Mouse (Mus musculus) hindbrain, embryonic 14.5 days (tissue): ENCODE results near the gene Tmprss4. TPM values are rescaled to one million over a fixed set of nuclear protein-coding genes. Genes with fewer than 3 reads are reported as not detected.

Source experiments
- ATAC-seq: fragments of 200-750 bp; cut with Nextera tagmentation; 2 replicates; pipeline ENCODE4 v1.8.0; 2017; ENCODE audit warnings: moderate number of reproducible peaks, mild to moderate bottlenecking, moderate TSS enrichment, moderate library complexity; ENCODE audit not compliant: low FRiP score
- DNase-seq: peaks from one replicate; pipeline ENCODE4 v3.0.0-alpha.2; 2015; ENCODE audit warnings: low spot score
- H3K27ac ChIP-seq: fragments of 300-500 bp; sonication (generic); 2 replicates; pipeline ENCODE4 v1.5.1; 2014; ENCODE audit warnings: mild to moderate bottlenecking, moderate library complexity
- H3K27me3 ChIP-seq: fragments of 300-500 bp; sonication (generic); 2 replicates; pipeline ENCODE4 v1.6.1; 2014; ENCODE audit warnings: mild to moderate bottlenecking, low read length, mixed read lengths; ENCODE audit not compliant: control insufficient read depth, insufficient read depth
- H3K36me3 ChIP-seq: fragments of 300-500 bp; sonication (generic); replicated peaks from 2 replicates; pipeline ENCODE4 v1.6.1; 2014; ENCODE audit not compliant: control insufficient read depth, insufficient read depth
- H3K4me1 ChIP-seq: fragments of 300-500 bp; sonication (generic); replicated peaks from 2 replicates; pipeline ENCODE4 v1.6.1; 2014; ENCODE audit warnings: antibody characterized with exemption, low read length, mixed read lengths; ENCODE audit not compliant: control insufficient read depth, insufficient read depth
- H3K4me2 ChIP-seq: fragments of 300-500 bp; sonication (generic); replicated peaks from 2 replicates; pipeline ENCODE4 v1.6.1; 2014; ENCODE audit warnings: mild to moderate bottlenecking, moderate library complexity
- H3K4me3 ChIP-seq: fragments of 300-500 bp; sonication (generic); replicated peaks from 2 replicates; pipeline ENCODE4 v1.5.1; 2014; ENCODE audit warnings: mild to moderate bottlenecking, low read length
- H3K9ac ChIP-seq: fragments of 300-500 bp; sonication (generic); 2 replicates; pipeline ENCODE4 v1.6.1; 2014
- H3K9me3 ChIP-seq: fragments of 300-500 bp; sonication (generic); 2 replicates; pipeline ENCODE4 v1.6.1; 2016; ENCODE audit warnings: low read length; ENCODE audit not compliant: control insufficient read depth
- WGBS: fragments of 180-500 bp; shearing (Covaris S2); extraction: QIAGEN DNeasy Blood & Tissue Kit; methylation state at CpG from one replicate; pipeline ENCODE4 v1.1.7; 2014; 5-methylcytosine and 5-hydroxymethylcytosine counted together
- polyA plus RNA-seq: library from polyadenylated mRNA; unstranded; fragments of >200 nt; fragmentation: Nextera tagmentation; extraction: Ambion mirVana; gene quantifications from 2 replicates; pipeline ENCODE4 v1.2.1, GENCODE M21; 2014

Gene Tmprss4
- polyA plus RNA-seq, 1 experiment from 2014 or later, result not detected

DNA sequence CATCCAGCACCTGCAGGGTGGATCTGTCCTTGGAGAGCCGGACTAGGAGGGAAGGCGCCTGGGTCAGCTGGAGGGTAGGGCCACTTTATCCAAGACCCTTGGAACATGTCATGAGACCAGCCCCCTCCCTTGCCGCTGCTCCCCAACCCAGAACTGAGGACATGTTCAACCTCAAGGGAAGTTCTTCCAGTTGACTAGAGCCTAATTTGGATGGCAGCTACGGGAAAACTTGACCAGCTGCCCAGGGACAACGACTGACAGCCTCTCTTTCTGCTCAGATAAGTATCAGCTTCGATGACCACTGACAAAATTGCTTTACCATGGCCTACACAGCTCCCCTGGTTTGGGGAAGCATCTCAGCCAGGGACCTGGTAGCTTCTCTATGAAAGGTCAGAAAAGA is 20.6 kb downstream of the Tmprss4 start:
- H3K9me3 ChIP-seq, result no peaks in the 10 kb centered on the region
- H3K4me3 ChIP-seq, result no peak overlapping the region
- no peaks in the 10 kb centered on the region for H3K27me3 ChIP-seq
- H3K27ac ChIP-seq, result no peak overlapping the region
- H3K36me3 ChIP-seq, result no peaks in the 10 kb centered on the region
- no peak overlapping the region for H3K9ac ChIP-seq
- DNase-seq (no peak), ATAC-seq (no peak)
- WGBS, result 83% methylated on average over 6 of the region's 6 CpGs
- no peak overlapping the region for H3K4me2 ChIP-seq
- H3K4me1 ChIP-seq, result no peaks in the 10 kb centered on the region

DNA sequence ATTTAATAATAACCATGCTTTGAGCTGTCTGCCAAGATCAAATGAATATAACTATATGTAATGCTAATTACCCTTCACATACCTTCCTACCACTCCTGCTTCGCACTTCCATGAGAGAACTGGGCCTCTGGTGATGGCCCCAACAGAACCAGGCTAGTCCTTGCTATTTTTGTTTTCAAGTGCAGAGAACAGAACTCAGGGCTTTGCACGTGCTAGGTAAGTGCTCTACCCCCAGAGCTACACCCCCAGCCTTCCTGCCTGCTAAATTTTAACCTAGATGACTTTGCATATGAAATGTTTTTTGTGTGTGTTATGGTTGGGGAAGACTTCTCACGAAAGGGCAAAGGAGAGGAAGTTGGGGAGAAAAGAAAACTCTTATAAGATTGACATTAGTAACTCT is 21.4 kb downstream of the Tmprss4 start:
- Histone ChIP-seq H3K4me1 (no peaks in the 10 kb centered on the region), H3K27me3 (no peaks in the 10 kb centered on the region), H3K27ac (no peak overlapping the region), H3K4me3 (no peak overlapping the region), H3K4me2 (no peak overlapping the region), H3K9ac (no peak overlapping the region), H3K9me3 (no peaks in the 10 kb centered on the region), H3K36me3 (no peaks in the 10 kb centered on the region)
- ATAC-seq (no peak), DNase-seq (no peak)
- 56% methylated on average over 3 of the region's 3 CpGs for WGBS

DNA sequence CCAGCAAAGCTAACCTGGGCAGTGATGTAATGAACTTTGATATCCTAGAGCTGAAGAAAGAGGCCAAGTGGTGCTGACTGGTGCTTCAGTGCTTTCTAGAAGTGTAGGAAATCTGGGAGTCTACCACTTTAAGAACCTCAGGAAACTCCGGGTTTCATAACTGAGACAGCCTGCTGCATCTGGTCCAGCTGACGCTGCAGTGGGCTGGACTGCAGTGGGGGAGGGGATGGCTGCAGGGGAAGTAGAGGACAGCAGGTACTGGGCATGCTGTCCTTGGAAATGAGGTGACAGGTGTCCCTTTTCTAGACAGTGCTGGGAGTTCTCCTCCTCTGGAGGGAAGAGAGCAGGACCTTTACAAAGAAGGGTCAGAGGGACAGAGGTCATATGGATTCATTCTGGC is 22.1 kb downstream of the Tmprss4 start, which contains the start of gene BC049352:
Gene BC049352, plus strand, starts transcription at position 238 of the 400 bp plus-strand sequence.
- ATAC-seq, result no peak
- WGBS, result 41% methylated on average over 2 of the region's 2 CpGs

DNA sequence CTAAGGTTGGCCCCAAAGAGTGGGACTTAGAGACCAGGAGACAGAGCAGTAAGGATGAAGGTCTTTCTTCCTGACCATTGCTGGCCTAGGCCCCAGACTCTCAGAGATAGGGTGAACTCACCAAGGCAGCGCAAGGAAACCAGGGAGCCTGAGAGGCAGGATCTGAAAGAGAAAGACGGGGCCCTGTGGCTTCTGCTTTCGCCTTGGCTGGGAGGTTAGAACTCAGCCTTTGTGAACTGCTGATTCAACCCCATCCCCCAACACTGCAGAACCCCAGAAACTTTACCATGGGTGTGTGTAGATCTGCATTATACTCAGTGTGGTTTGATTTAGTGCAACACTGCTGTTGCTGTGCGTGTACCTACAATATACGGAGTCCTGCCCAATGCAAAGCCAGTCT is 24.6 kb downstream of the Tmprss4 start:
- Histone ChIP-seq H3K27ac (no peak overlapping the region), H3K27me3 (no peaks in the 10 kb centered on the region), H3K4me3 (no peak overlapping the region), H3K9ac (no peak overlapping the region), H3K9me3 (no peaks in the 10 kb centered on the region), H3K4me1 (no peaks in the 10 kb centered on the region), H3K36me3 (no peaks in the 10 kb centered on the region), H3K4me2 (no peak overlapping the region)
- DNase-seq (no peak), ATAC-seq (no peak)
- 88% methylated on average over 5 of the region's 5 CpGs for whole genome bisulfite sequencing

More for the DNA sequence above, 22.1 kb downstream of the Tmprss4 start, which contains the start of gene BC049352:
- Histone ChIP-seq H3K27me3 (no peaks in the 10 kb centered on the region), H3K36me3 (no peaks in the 10 kb centered on the region), H3K4me1 (no peaks in the 10 kb centered on the region), H3K4me3 (no peak within 1 kb of the TSS), H3K27ac (no peak within 1 kb of the TSS), H3K9ac (no peak within 1 kb of the TSS), H3K4me2 (no peak within 1 kb of the TSS), H3K9me3 (no peaks in the 10 kb centered on the region)
- no peak for DNase-seq

DNA sequence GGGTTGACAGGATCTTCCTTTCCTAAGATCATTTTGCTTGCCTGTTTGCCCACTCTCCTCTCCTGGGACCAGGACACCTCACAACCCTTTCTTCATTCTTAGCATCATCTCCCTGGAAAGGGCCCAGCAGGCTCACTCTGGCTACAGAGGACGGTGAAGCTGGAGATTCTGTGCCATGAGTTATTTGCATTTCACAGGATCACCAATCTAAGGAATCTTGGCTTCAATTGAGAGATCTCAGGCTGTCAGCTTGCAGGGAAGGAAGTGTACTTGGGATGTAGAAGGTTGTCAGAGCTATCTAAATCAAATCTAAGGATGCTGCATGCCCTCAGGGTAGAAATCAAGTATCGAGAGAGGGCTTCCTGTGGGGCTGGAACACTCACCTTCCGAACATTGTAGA is 30.4 kb downstream of the Tmprss4 start:
- no peak overlapping the region for H3K9ac ChIP-seq
- H3K36me3 ChIP-seq, result no peaks in the 10 kb centered on the region
- H3K27me3 ChIP-seq, result no peaks in the 10 kb centered on the region
- no peaks in the 10 kb centered on the region for H3K9me3 ChIP-seq
- no peak for ATAC-seq
- no peak overlapping the region for H3K27ac ChIP-seq
- 69% methylated on average over 3 of the region's 3 CpGs for WGBS
- H3K4me1 ChIP-seq, result no peaks in the 10 kb centered on the region
- H3K4me2 ChIP-seq, result no peak overlapping the region
- no peak overlapping the region for H3K4me3 ChIP-seq
- no peak for DNase-seq

DNA sequence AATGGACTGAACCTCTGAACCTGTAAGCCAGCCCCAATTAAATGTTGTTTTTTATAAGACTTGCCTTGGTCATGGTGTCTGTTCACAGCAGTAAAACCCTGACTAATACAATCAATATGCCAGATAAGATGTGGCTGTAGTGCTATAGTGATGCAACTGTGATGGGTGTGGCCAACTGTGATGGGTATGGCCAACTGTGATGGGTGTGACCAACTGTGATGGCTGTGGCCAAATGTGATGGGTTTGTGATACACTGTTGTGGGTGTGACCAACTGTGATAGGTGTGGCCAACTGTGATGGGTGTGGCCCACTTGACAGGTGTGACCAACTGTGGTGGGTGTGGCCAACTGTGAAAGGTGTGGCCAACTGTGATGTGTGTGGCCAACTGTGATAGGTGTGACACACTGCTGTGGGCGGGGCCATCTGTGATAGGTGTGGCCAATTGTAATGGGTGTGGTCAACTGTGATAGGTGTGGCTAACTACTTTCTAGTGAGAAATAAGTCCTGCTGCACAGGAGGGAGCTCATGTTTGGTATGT is 32.8 kb downstream of the Tmprss4 start:
- no peaks in the 10 kb centered on the region for H3K9me3 ChIP-seq
- no peak for DNase-seq
- H3K27me3 ChIP-seq, result no peaks in the 10 kb centered on the region
- no peaks in the 10 kb centered on the region for H3K36me3 ChIP-seq
- no peaks in the 10 kb centered on the region for H3K4me1 ChIP-seq
- WGBS, result 82% methylated on average over 1 of the region's 1 CpGs
- no peak overlapping the region for H3K4me3 ChIP-seq
- ATAC-seq, result no peak
- no peak overlapping the region for H3K9ac ChIP-seq
- H3K27ac ChIP-seq, result no peak overlapping the region
- no peak overlapping the region for H3K4me2 ChIP-seq

DNA sequence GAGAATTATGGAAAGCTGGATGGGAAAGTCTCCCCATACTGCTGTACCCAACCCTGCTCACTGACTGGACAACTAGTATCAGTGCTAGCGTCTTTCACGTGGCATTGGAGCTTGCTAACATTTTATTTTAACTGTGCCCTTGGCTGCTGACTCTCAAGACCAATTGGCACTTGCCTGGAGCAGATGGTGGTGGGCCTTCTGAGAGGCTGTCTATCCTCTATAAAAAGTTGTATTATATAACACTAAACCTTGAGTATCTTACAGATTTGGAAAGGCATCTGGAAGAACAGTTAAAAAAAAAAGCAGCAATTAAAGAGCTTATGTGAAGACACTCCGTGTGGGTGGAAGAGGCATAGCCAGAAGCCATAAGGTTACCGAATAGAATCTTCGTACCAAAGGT is 33.7 kb downstream of the Tmprss4 start:
- Histone ChIP-seq H3K4me2 (no peak overlapping the region), H3K27ac (no peak overlapping the region), H3K9ac (no peak overlapping the region), H3K4me1 (no peaks in the 10 kb centered on the region), H3K4me3 (no peak overlapping the region), H3K27me3 (no peaks in the 10 kb centered on the region), H3K36me3 (no peaks in the 10 kb centered on the region), H3K9me3 (no peaks in the 10 kb centered on the region)
- DNase-seq, result no peak
- no peak for ATAC-seq
- WGBS, result 91% methylated on average over 5 of the region's 5 CpGs

DNA sequence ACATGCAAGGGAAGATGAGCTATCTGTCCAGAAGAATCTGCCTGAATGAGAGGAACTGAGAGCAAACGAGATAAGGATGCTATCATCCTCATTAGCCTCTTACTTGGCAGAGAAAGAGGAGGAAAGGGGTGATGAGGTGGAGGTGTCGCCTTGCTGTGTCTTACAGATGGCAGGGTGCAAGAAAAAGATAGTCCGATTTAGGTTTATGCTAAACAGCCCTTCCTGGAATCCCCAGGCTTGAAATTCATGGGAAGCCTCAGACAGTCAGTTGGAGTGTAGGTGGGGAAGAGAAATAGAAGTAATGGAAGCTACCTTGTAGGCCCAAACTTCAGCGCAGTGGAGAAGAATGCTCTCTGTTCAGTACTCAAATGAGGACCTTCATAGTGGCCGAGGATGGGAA is 36.0 kb downstream of the Tmprss4 start:
- Histone ChIP-seq H3K27me3 (no peaks in the 10 kb centered on the region), H3K4me1 (no peaks in the 10 kb centered on the region), H3K4me3 (no peak overlapping the region), H3K9me3 (no peaks in the 10 kb centered on the region), H3K9ac (no peak overlapping the region), H3K4me2 (no peak overlapping the region), H3K27ac (no peak overlapping the region), H3K36me3 (no peaks in the 10 kb centered on the region)
- no peak for DNase-seq
- ATAC-seq, result no peak
- WGBS, result 80% methylated on average over 5 of the region's 5 CpGs

DNA sequence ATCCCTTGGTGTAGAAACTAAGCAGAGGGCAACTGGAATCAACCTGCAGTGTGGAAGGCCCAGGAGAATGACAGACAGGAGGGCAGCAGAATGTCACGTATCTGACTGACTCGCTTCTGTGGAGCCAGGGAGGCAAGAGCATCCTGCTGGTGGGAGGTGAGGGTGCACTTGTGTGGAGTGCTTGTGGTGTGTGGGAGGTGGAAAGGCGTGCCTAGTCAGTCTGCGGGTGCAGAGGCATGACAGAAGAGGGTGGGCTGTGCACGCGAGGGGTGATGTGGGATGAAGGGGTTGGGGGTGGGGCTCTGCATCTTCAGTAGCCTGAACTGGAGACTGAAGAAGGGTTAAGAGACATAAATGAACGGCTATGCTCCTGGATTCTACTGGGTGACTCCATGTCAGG is 50.5 kb downstream of the Tmprss4 start:
- 59% methylated on average over 7 of the region's 7 CpGs for WGBS
- H3K27ac ChIP-seq, result no peak overlapping the region
- no peak overlapping the region for H3K4me2 ChIP-seq
- no peak overlapping the region for H3K9ac ChIP-seq
- no peaks in the 10 kb centered on the region for H3K4me1 ChIP-seq
- ATAC-seq (no peak), DNase-seq (no peak)
- H3K27me3 ChIP-seq, result no peaks in the 10 kb centered on the region; the same call in 1 of the 2 replicates
- no peaks in the 10 kb centered on the region for H3K9me3 ChIP-seq
- H3K36me3 ChIP-seq, result no peaks in the 10 kb centered on the region
- no peak overlapping the region for H3K4me3 ChIP-seq

DNA sequence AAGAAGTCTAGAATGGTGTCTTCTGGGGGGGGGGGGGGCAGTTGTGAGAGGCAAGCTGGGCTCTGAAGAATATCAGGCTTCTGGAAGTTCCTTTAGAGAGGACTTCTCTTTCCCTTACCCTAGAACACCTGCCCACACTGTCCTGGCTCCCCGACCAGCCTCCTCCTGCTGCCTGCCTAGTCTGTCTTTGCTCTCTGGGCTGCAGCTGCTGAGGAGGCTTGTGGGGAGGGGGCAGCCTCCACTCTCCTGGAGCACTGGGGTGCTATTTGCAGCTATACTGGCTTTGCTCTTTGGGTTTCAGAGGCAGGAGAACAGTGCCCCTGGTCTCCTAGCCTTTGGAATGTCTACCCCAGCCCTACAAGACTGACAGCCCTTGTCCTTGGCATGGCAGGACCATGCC is 53.0 kb downstream of the Tmprss4 start:
- no peaks in the 10 kb centered on the region for H3K9me3 ChIP-seq
- no peak overlapping the region for H3K4me2 ChIP-seq
- H3K4me3 ChIP-seq, result no peak overlapping the region
- DNase-seq, result no peak
- H3K27me3 ChIP-seq, result peaks cover 15% of the 10 kb centered on the region
- H3K27ac ChIP-seq, result no peak overlapping the region
- H3K4me1 ChIP-seq, result 0 out of 2 replicates have a peak, but pooled peaks cover 2% of the 10 kb centered on the region
- 91% methylated on average over 1 of the region's 1 CpGs for WGBS
- H3K9ac ChIP-seq, result no peak overlapping the region
- ATAC-seq, result no peak
- H3K36me3 ChIP-seq, result no peaks in the 10 kb centered on the region
